Mouse (Mus musculus) urinary bladder, postnatal 14 days (tissue): ENCODE results near the gene Apba3.

Experiments
- DNase-seq: peaks from one replicate; pipeline ENCODE4 v3.0.0; 2021; ENCODE audit warnings: low spot score

Gene Apba3

GRCm38 (mm10) chr10:81306837-81307682, 40.3 kb downstream of the Apba3 start:
- no peak for DNase-seq

GRCm38 (mm10) chr10:81309571-81309970, 42.8 kb downstream of the Apba3 start:
- DNase-seq = no peak

DNA sequence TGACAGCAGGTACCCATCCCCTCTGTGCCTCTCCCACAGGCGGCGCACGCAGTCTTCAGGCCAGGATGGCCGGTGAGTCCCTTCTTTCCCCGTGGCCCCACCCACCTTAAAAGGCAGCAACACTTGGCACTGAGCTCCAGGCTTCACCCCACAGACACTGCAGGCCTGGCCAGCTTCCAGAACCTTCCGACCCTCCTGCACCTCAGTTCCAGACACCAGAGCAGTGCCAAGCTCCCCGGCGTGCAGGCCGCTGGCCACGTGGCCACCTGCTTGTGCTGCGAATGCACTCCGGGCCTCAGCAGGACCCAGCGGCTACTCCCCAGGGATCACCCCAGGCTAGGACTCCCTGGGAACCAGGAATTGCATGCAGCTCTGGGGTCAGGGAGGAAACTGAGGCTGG, 46.8 kb downstream of the Apba3 start:
- no peak for DNase-seq

GRCm38 (mm10) chr10:81314201-81314600, 47.4 kb downstream of the Apba3 start:
- DNase-seq = no peak

GRCm38 (mm10) chr10:81315587-81315986, 48.8 kb downstream of the Apba3 start:
- no peak for DNase-seq

- no peak for DNase-seq
These were observed 49.7 kb downstream of the Apba3 start for GRCm38 (mm10) chr10:81316338-81317060.

GRCm38 (mm10) chr10:81317273-81317672, 50.5 kb downstream of the Apba3 start:
- DNase-seq = peak; percentile 80

DNA sequence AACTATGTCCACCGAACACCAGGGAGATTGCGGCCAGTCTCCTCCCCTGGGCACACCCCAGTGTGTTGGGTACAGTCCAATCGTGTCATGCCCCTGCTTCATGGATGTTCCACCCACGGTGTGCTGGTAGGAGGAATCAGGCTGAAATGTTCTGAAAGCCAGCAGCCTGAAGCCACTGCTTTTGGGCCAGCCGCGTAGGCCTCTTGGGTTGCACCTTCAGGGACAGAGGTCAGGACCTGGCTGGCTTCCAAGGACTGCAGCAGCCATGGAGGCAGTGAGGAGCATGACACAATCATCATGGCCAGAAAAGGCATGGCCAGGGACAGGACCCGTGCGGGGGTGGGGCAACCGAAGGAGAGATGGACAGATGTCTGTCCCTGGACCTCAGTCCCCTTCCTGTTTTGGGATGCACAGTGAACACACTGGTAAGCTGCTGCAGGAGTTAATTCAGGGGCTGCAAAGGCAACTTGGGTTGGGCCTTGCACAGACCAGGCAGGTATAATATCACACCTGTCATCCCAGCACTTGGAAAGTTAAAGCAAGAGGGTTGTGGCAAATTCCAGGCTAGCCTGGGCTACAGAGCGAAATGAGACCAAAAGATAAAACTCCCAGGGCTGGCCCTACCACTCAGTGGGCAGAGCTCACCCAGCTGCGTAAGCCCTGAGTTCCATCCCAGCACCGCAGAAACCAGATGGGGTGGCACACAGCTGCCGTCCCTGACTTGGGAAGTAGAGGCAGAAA, 52.0 kb downstream of the Apba3 start:
- peak; percentile 46 for DNase-seq

- DNase-seq = no peak
These were observed 52.6 kb downstream of the Apba3 start for GRCm38 (mm10) chr10:81319330-81319699.

DNA sequence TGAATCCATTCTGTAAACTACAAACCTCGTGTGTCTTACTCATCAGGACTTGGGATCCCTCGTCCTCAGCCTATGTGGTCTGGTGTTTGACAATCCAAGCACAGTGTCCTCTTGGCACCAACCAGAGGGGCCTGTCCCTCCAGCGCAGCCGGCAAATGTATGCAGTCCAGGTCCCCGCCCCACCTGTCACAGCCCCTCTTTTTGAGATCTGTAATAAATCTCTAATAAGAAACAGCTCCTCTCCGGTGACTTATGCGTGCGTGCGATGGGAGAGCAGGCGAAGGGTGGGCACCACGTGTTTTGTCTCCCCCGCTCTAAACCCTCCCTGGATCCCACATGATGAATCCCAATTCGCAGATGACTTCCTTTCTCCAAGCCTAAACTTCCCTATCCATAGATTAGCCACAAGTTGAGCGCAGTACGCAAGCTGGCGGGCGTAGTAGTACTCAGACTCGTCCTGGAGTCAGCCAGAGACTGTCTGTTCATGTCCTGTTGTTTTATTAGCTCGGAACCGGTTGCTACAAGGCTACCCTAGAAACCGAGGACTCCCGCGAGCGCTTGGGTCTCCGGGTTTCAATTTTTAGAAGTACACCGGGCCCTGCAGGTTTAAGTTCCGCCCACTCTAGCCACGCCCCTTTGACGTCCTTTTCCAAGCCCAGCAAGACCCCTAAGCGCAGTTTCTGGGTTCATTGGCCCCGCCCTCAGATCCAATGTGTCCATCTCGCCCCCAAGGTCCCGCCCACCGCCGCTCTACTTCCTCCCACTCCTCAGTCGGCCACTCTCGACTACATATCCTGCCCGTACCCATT, 53.2 kb downstream of the Apba3 start:
- peak; percentile 96 for DNase-seq

- DNase-seq = peak; percentile 100
These were observed 54.0 kb downstream of the Apba3 start, which contains the start of gene Cactin for GRCm38 (mm10) chr10:81320550-81321347. Gene Cactin, plus strand, starts transcription at chr10:81321103.

DNA sequence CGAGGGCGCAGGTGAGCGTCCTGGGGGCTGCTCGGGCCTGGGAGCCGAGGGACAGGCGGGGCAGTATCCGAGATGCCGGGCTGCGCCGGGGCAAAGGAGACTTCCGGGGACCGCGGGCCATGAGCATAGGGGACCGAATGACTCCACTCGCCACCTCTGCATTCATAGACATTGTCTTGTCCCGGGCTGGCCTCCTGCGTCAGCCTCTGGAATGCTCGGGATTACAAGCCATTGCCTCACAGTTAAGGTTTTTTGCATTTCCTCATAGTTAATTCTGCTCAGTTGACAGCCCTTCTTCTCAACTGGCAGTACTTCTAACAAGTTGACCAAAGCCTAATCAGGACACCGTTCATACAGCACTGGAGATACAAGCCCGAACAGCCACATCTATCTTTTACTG, 54.7 kb downstream of the Apba3 start:
- no peak for DNase-seq

DNA sequence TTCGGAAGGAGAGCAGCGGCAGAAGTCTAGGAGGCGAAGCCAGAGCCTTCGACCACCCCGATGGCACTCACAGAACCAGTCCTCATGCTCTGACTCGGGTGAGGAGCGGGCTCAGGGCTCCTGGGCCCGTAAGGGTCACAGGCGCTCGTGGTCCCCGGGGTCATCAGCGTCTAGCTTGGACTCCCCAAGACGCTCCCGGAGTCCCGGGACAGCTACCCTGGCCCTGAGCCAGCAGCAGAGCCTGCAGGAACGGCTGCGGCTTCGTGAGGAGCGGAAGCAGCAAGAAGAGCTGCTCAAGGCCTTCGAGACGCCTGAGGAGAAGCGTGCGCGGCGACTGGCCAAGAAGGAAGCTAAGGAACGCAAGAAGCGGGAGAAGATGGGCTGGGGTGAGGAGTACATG, 55.7 kb downstream of the Apba3 start:
- no peak for DNase-seq
